Mouse (Mus musculus): ENCODE data around the gene Acss2. TPM values are rescaled to one million over a fixed set of nuclear protein-coding genes. Genes with fewer than 3 reads are reported as not detected.
"Not testable (repeated sequence)": the region's sequence is repeated elsewhere in the genome, so short reads cannot be mapped to it uniquely, and the experiment has no call there.

The Acss2 gene
- polyA plus RNA-seq, 1 experiment: 10.1 TPM

DNA sequence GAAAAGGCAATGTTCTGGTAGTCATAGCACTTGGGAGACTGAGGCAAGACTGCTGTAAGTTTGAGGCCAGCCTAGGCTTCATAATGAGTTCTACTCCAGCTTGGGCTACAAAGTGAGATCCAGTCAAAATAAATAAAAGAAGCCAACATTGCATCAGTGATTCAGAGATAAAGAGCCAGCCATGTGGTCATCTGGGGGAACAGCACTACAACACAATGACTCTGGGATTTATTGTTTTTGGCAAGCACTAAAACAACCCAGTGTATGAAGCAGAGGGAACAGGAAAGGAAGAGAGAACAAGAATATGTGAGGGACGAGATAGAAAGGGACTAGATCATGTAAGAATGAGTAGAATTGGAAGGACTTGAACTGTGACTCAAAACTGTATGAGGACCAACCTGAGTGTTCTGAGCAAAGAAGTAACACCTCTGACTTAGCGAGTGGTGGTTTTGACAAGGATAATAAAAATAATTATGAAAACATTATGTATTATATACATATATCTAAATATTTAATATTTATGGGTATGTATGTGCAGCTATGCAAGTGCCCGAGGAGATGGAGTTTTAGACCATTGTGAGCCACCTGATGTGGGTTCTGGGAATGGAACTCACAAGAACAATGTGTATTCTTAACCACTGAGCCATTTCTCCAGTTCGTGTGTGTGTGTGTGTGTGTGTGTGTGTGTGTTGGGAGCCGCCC lies 20.2 kb downstream of the Acss2 start:
- TF ChIP-seq CTCF (IDR thresholded peaks at IDR 0.05; ENCODE audit: borderline replicate concordance, insufficient read depth, low read length) (no peak), POLR2A (IDR thresholded peaks at IDR 0.05; ENCODE audit: low read depth, low read length) (no peak)
- Histone ChIP-seq H3K27ac (ENCODE audit: insufficient read depth, low read length) (no peak overlapping the region), H3K4me1 (ENCODE audit: control insufficient read depth, insufficient read depth, low read length) (no peaks in the 10 kb centered on the region), H3K4me3 (ENCODE audit: insufficient read depth, low read length) (no peak overlapping the region)

DNA sequence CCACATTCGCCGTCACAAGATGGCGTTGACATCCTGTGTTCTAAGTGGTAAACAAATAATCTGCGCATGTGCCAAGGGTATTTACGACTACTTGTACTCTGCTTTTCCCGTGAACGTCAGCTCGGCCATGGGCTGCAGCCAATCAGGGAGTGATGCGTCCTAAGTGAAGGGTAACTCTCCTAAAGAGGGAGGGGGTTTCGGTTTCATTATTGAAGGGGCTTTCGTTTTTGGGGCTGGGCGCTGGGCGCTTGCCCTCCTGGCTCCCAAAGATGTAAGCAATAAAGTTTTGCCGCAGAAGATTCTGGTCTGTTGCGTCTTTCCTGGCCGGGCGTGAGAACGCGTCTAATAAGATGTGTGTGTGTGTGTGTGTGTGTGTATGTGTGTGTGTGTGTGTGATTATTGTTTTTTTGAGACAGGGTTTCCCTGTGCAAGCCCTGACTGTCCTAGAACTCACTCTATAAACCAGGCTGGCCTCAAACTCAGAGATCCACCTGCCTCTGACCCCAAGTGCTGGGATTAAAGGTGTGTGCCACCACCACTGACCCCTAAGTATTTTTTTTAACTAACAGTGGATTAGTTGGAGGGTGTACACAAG lies 20.8 kb downstream of the Acss2 start:
- H3K4me1 ChIP-seq (ENCODE audit: control insufficient read depth, insufficient read depth, low read length); H3K4me3 ChIP-seq (ENCODE audit: insufficient read depth, low read length); H3K27ac ChIP-seq (ENCODE audit: insufficient read depth, low read length): not testable (repeated sequence)

DNA sequence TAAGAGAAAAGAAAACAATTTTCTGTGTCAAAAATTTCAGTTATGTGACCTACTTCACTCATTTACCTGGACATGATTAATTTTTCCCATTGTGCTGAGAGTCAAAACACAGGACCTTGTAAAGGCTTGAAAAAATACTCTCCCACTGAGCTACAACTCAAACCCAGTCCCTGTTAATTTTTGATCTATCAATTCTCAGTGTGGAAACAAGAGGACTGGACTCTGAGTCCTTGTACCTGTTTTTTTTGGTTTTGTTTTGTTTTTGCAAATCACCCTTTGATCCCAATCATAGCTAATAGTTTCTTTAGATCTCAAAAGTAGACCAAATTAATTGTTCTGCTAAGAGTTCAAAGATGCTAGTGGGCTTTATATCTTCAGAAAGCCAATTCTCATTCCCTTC lies 21.9 kb downstream of the Acss2 start:
- no peak overlapping the region for H3K4me3 ChIP-seq (ENCODE audit: insufficient read depth, low read length)
- TF ChIP-seq CTCF (IDR thresholded peaks at IDR 0.05; ENCODE audit: borderline replicate concordance, insufficient read depth, low read length): no peak
- no peak for TF ChIP-seq POLR2A (IDR thresholded peaks at IDR 0.05; ENCODE audit: low read depth, low read length)
- H3K27ac ChIP-seq (ENCODE audit: insufficient read depth, low read length): no peak overlapping the region
- no peaks in the 10 kb centered on the region for H3K4me1 ChIP-seq (ENCODE audit: control insufficient read depth, insufficient read depth, low read length)

DNA sequence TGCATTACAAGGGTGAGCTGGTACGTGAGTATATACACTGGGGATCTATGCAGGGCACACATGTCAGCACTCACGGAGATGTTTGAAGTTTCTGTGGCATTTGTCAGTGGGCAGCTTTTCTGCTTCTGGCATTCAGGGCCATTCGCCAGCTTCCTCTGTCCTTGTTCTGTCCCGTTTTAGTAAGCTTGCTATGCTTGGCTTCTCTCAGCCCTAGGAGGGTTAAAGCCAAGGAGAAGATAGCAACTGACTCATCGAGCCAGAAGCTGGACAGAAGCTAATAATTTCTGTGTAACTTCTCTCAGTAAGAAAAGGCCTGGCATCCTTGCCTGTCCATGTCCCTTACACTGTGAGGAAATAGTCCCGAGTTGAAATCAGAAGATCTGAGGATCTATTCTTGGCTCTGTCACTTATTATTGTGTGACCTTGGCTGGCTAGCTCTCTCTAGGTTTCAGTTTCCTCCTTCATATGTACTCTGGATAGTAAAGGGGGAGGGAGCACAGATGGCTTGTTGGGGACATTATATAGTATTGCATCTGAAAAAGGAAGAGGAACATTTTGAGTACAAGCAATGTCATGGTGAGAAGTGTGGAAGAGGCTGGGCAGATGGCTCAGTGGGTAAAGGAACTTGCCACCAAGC lies 23.2 kb downstream of the Acss2 start:
- Histone ChIP-seq H3K4me3 (ENCODE audit: insufficient read depth, low read length) (no peak overlapping the region), H3K4me1 (ENCODE audit: control insufficient read depth, insufficient read depth, low read length) (no peaks in the 10 kb centered on the region), H3K27ac (ENCODE audit: insufficient read depth, low read length) (no peak overlapping the region)
- TF ChIP-seq CTCF (IDR thresholded peaks at IDR 0.05; ENCODE audit: borderline replicate concordance, insufficient read depth, low read length) (no peak), POLR2A (IDR thresholded peaks at IDR 0.05; ENCODE audit: low read depth, low read length) (no peak)

DNA sequence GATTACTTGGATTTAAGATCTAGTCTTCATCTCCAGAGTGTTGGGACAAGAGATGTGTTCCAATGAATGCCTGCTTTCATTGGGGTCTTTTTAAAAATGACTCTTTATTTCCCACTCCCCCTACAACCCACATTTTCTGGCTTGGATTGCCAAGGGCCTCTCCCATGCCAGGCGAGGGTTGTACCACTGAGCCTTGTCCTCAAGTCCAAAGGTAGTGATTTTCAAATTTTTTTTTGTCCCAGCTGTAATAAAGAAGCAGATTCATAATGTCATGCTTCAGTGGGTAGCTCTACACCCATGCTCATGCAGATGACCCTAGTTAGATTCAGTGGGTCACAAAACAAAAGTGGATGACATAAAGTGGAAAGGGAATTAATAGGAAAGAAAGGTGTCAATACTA lies 29.2 kb downstream of the Acss2 start:
- H3K4me1 ChIP-seq (ENCODE audit: control insufficient read depth, insufficient read depth, low read length): no peaks in the 10 kb centered on the region
- H3K4me3 ChIP-seq (ENCODE audit: insufficient read depth, low read length): no peak overlapping the region
- H3K27ac ChIP-seq (ENCODE audit: insufficient read depth, low read length): no peak overlapping the region
- TF ChIP-seq POLR2A (IDR thresholded peaks at IDR 0.05; ENCODE audit: low read depth, low read length) (no peak), CTCF (IDR thresholded peaks at IDR 0.05; ENCODE audit: borderline replicate concordance, insufficient read depth, low read length) (no peak)

DNA sequence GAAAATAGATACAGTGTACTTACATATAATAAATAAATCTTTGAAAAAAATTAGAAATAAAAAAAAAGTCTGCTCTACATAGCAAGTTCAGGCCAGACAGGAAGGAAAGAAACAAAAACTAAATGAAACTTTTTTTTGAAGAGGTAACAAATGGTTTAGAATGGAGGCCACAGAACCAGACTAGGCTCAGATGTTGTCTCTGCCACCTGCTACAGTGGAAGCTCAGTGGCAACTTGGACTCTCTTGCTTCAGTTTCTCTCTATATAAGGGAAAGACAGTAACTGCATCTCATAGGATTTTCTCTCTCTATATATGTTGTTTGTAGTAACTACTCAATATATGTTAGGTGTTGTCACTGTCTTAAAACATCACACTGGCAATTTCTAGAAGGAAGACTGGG lies 34.6 kb downstream of the Acss2 start:
- no peaks in the 10 kb centered on the region for H3K4me1 ChIP-seq (ENCODE audit: control insufficient read depth, insufficient read depth, low read length)
- no peak overlapping the region for H3K4me3 ChIP-seq (ENCODE audit: insufficient read depth, low read length)
- no peak overlapping the region for H3K27ac ChIP-seq (ENCODE audit: insufficient read depth, low read length)
- no peak for TF ChIP-seq POLR2A (IDR thresholded peaks at IDR 0.05; ENCODE audit: low read depth, low read length)
- TF ChIP-seq CTCF (IDR thresholded peaks at IDR 0.05; ENCODE audit: borderline replicate concordance, insufficient read depth, low read length): no peak

DNA sequence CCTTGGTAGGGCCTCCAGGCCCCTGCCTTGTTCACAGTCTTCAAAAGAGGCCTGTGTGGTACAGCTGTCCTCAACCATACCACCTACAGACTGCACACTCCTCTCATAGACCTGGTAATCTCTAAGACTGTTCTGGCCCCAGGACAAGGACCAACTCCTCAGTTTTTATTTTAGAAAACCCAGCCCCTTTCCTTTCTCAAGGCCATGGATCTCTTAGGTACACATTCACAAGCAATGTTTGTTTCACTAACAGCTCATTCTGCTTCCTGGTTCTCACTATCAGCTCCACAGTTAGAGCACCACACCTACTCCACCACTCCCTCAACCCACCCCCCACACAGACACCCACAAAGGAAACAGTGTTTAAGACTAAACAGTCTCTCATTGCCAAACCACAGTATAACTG lies 35.2 kb downstream of the Acss2 start:
- no peak for TF ChIP-seq POLR2A (IDR thresholded peaks at IDR 0.05; ENCODE audit: low read depth, low read length)
- no peak for TF ChIP-seq CTCF (IDR thresholded peaks at IDR 0.05; ENCODE audit: borderline replicate concordance, insufficient read depth, low read length)
- Histone ChIP-seq H3K27ac (ENCODE audit: insufficient read depth, low read length) (no peak overlapping the region), H3K4me1 (ENCODE audit: control insufficient read depth, insufficient read depth, low read length) (no peaks in the 10 kb centered on the region), H3K4me3 (ENCODE audit: insufficient read depth, low read length) (no peak overlapping the region)

DNA sequence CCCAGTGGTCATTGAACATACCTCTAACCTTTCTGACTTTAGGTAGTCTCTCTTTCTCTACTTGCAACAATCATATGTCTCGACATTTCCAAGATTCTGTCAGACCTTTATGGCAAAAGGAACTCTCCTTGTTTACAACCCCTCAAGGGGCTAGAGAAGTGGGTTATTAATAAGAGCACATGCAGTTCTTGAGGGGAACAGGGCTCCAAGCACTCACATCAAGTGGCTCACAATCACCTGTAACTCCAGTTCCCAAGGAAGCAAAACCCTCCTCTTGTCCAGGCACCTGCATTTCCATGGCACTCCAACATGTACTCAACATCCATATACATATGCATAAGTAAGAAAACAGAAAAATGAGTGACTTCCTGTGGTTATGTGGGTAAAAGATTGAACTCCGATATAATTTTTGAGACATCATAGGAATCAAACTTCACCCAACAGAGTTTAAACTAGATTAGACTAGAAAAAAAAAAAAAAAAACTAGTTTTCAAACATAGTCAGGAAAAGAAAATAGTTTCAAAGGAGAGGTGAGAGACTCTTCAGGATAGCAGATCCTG lies 36.8 kb downstream of the Acss2 start:
- no peak overlapping the region for H3K4me3 ChIP-seq (ENCODE audit: insufficient read depth, low read length)
- no peak for TF ChIP-seq POLR2A (IDR thresholded peaks at IDR 0.05; ENCODE audit: low read depth, low read length)
- no peak for TF ChIP-seq CTCF (IDR thresholded peaks at IDR 0.05; ENCODE audit: borderline replicate concordance, insufficient read depth, low read length)
- H3K27ac ChIP-seq (ENCODE audit: insufficient read depth, low read length): no peak overlapping the region
- H3K4me1 ChIP-seq (ENCODE audit: control insufficient read depth, insufficient read depth, low read length): no peaks in the 10 kb centered on the region

DNA sequence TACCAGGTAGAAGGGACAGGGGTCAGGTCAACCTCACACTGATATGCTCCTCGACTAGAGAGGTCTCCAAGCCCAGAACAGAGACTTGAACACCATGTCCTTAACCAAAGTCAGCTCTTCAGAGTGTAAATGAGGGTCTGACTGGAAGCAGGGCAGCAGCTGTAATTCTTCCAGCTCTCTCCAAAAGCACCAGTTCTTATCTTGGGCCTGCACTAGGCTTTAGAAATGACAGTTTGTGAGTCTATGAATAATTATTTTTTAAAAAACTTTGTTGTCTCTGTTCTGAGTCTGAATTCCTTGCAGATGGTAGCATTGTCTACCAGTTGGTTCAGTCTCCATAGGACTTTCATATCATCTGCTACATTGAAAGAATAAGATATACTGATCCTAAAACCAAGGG lies 44.5 kb downstream of the Acss2 start:
- Histone ChIP-seq H3K4me1 (ENCODE audit: control insufficient read depth, insufficient read depth, low read length) (no peaks in the 10 kb centered on the region), H3K4me3 (ENCODE audit: insufficient read depth, low read length) (no peak overlapping the region), H3K27ac (ENCODE audit: insufficient read depth, low read length) (no peak overlapping the region)
- TF ChIP-seq POLR2A (IDR thresholded peaks at IDR 0.05; ENCODE audit: low read depth, low read length) (no peak), CTCF (IDR thresholded peaks at IDR 0.05; ENCODE audit: borderline replicate concordance, insufficient read depth, low read length) (no peak)

DNA sequence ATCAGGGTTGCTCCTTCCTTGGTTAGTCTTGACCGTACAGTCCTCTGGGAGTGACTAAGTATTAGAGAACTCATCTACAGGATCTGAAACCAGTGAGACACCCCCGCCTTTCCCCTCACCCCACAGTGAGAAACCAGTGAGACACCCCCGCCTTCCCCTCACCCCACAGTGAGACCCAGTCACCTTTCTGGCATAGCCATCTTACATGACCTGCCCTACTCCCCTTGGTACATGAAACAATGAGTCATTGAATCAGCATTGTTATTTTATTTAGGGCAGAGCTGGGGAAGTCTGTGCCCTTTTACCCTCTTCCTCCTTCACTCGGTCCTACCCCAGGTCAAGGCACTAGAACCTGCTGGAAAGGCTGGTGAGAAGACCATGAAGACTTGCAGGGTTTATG lies 45.2 kb downstream of the Acss2 start:
- H3K4me1 ChIP-seq (ENCODE audit: control insufficient read depth, insufficient read depth, low read length): no peaks in the 10 kb centered on the region
- no peak overlapping the region for H3K27ac ChIP-seq (ENCODE audit: insufficient read depth, low read length)
- TF ChIP-seq CTCF (IDR thresholded peaks at IDR 0.05; ENCODE audit: borderline replicate concordance, insufficient read depth, low read length) (no peak), POLR2A (IDR thresholded peaks at IDR 0.05; ENCODE audit: low read depth, low read length) (no peak)
- no peak overlapping the region for H3K4me3 ChIP-seq (ENCODE audit: insufficient read depth, low read length)

All from embryonic fibroblast, embryonic 13.5 days (primary cell).